Mouse (Mus musculus) olfactory bulb, adult 2 months (tissue): Measurements from ENCODE around the gene Sipa1l3. TPM values are rescaled to one million over a fixed set of nuclear protein-coding genes. Genes with fewer than 3 reads are reported as not detected.

Source experiments
- H3K27ac ChIP-seq: fragments of 200-500 bp; 2 replicates; pipeline ENCODE4 v1.5.1; 2012; ENCODE audit warnings: low read depth, low read length; ENCODE audit not compliant: insufficient read depth
- H3K4me1 ChIP-seq: fragments of 200-500 bp; 2 replicates; pipeline ENCODE4 v1.6.1; 2012; ENCODE audit warnings: low read length; ENCODE audit not compliant: control insufficient read depth, insufficient read depth
- H3K4me3 ChIP-seq: fragments of 200-500 bp; 2 replicates; pipeline ENCODE4 v1.5.1; 2012; ENCODE audit warnings: mild to moderate bottlenecking, low read depth, low read length, moderate library complexity; ENCODE audit not compliant: insufficient read depth
- CTCF ChIP-seq: fragments of 200-500 bp; IDR thresholded peaks from 2 replicates; pipeline ENCODE4 v1.5.1; 2012; ENCODE audit warnings: low read depth, mild to moderate bottlenecking, low read length, moderate library complexity; ENCODE audit not compliant: insufficient read depth
- POLR2A ChIP-seq: fragments of 200-500 bp; IDR thresholded peaks from 2 replicates; pipeline ENCODE4 v1.6.1; 2012; ENCODE audit warnings: mild to moderate bottlenecking, low read depth, low read length, moderate library complexity; ENCODE audit not compliant: insufficient read depth
- WGBS: fragments of 180-500 bp; shearing (Covaris S2); methylation state at CpG from one replicate; pipeline ENCODE4 v1.1.7; 2018; 5-methylcytosine and 5-hydroxymethylcytosine counted together
- polyA plus RNA-seq: library from polyadenylated mRNA; stranded (reverse); fragments of >200 nt; gene quantifications from 2 replicates; pipeline ENCODE4 v1.2.4, GENCODE M21; 2012; ENCODE audit warnings: low replicate concordance; ENCODE audit not compliant: missing spikeins, insufficient read depth, insufficient read length

The Sipa1l3 gene
- polyA plus RNA-seq, 1 experiment: not detected

DNA sequence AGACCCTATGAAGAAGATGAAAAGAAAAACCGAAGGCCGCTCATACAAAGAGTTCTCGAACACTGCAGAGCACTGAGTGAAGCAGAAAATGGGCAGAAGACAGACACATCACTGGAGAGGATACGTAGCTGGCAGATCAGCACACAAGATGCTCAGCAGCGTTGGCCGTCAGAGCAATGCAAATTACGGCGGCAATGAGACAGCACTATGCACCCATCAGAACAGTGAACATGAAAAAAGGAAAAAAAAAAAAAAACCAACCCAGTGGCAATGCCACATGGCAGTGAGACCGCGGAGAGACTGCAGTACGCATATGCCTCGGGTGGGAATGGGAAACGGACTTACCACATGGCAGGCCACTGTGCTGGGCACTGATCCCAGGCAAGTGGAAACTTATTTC, 156.9 kb downstream of the Sipa1l3 start:
- H3K27ac ChIP-seq: no peak overlapping the region
- WGBS: 69% methylated on average over 13 of the region's 13 CpGs

DNA sequence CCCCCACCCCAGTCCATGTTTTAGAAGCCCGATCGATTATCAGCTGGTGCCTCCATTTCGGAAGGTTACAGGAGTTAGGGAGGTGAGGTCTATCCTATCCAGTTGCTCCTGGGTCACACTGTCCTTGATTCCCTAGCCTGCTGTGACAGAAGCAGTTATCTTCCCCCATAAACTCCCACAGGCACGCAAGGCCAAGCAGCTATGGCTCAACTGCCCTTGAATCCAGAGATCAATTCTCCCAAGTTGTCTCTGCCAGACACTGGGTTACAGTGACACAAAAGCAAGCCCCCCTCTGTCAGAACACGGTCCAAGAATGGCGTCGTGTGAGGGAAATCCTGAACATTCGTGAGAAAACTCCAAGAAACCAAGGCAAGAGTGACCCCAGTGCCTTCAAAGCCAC, 163.0 kb downstream of the Sipa1l3 start:
- H3K4me3 ChIP-seq: no peak overlapping the region
- 84% methylated on average over 8 of the region's 8 CpGs for WGBS
- H3K4me1 ChIP-seq: peaks cover 29% of the 10 kb centered on the region
- TF ChIP-seq POLR2A (no peak), CTCF (no peak)
- H3K27ac ChIP-seq: no peak overlapping the region

More for the DNA sequence above, 156.9 kb downstream of the Sipa1l3 start:
- no peak for TF ChIP-seq CTCF
- no peak for TF ChIP-seq POLR2A
- H3K4me3 ChIP-seq: no peak overlapping the region
- H3K4me1 ChIP-seq: peaks cover 9% of the 10 kb centered on the region

- TF ChIP-seq CTCF (no peak), POLR2A (no peak)
- 50% methylated on average over 8 of the region's 8 CpGs for WGBS
- H3K27ac ChIP-seq: no peak overlapping the region
- peaks cover 40% of the 10 kb centered on the region for H3K4me1 ChIP-seq
- no peak overlapping the region for H3K4me3 ChIP-seq
Observed at GRCm38 (mm10) chr7:29354161-29354560, 164.3 kb downstream of the Sipa1l3 start.

DNA sequence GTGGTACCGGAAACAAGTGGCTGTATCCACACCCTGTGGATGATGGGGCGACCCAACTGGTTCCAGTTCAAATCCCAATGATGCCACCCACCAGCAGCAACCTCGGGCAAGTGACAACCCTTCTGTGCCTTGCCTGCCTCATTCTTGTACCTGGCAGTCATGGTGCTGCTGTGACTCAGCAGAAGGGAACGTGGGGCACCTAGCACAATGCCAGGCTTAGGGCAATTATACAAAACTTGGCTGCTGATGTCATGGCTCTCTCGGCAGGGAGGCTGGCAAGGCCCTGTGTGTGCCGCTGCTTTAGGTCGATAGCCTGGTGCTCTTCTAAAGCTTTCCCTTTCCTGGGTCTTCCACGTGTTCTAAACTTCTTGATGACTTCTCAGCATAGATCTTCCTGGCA, 166.2 kb downstream of the Sipa1l3 start:
- no peak overlapping the region for H3K27ac ChIP-seq
- peaks cover 58% of the 10 kb centered on the region for H3K4me1 ChIP-seq
- 52% methylated on average over 8 of the region's 8 CpGs for WGBS
- no peak overlapping the region for H3K4me3 ChIP-seq
- TF ChIP-seq POLR2A (no peak), CTCF (no peak)

GRCm38 (mm10) chr7:29350489-29350888, 168.0 kb downstream of the Sipa1l3 start:
- H3K27ac ChIP-seq: no peak overlapping the region
- TF ChIP-seq CTCF: no peak
- no peak for TF ChIP-seq POLR2A

DNA sequence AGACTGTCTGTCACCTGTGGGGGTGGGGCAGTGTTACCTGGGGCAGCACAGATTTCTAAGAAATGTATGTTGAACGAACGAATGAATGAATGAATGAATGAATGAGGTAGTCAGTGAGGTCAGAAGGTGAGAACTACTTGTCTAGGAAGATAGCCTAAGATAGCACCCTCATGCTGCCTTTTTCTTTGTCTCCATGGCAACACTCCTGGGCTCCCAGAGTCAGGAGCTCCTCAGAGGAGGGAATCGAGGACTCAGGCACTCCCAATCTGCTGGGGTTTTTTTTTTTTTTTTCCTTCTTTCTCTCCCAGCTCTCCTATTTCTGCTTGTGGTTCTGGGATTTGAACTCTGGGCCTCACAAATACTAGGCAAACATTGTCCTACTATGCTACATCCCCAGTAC, 172.2 kb downstream of the Sipa1l3 start:
- Histone ChIP-seq H3K4me3 (no peak overlapping the region), H3K27ac (peak overlapping the region; percentile 97), H3K4me1 (peaks cover 76% of the 10 kb centered on the region)
- 37% methylated on average over 3 of the region's 3 CpGs for WGBS
- TF ChIP-seq POLR2A: no peak

More at GRCm38 (mm10) chr7:29350489-29350888, 168.0 kb downstream of the Sipa1l3 start:
- Histone ChIP-seq H3K4me1 (peaks cover 66% of the 10 kb centered on the region), H3K4me3 (no peak overlapping the region)
- WGBS: 72% methylated on average over 10 of the region's 10 CpGs

DNA sequence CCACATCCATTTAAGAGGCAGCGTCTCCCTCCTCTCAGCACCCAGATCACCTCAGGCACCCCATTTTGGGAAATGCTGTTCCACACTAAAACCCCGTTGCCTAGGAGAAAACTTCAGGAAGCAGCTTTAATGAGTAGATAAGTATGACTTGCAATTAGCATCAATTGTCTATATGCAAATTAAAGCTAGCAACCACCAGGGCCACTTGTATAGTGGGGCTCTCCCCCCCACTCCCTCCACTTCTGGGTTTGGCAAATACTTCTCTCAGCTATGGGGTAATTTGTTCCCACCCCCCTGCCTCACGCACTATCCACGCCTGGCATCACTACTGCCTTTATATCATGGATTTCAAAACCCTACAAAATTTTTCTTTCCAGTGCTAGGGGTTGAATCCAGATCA, 172.9 kb downstream of the Sipa1l3 start:
- no peak for TF ChIP-seq CTCF
- peak overlapping the region; percentile 97 for H3K27ac ChIP-seq
- 17% methylated on average over 4 of the region's 4 CpGs for WGBS
- no peak overlapping the region for H3K4me3 ChIP-seq
- H3K4me1 ChIP-seq: peaks cover 78% of the 10 kb centered on the region

DNA sequence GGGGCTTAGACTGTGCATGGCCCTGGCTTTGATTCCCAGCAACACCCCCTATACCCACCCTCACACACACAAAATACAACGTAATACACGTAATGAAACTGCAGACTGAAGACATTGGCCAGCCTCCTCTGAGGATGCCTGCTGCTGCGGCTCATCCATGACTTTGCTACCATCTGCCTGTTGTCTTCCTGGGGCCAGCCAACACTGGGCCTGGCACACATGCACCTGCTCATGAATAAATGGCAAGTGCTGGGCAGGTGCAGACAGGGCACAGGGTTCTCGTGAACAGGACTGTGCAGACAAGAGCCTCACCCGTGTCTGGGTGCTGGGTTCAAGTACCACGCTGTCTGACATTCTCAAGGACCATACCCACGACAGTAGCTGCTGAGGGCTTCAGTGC, 174.7 kb downstream of the Sipa1l3 start:
- Histone ChIP-seq H3K27ac (peak overlapping the region; percentile 29; the same call in 1 of the 2 replicates), H3K4me1 (peaks cover 67% of the 10 kb centered on the region), H3K4me3 (no peak overlapping the region)
- no peak for TF ChIP-seq CTCF
- no peak for TF ChIP-seq POLR2A
- WGBS: 67% methylated on average over 7 of the region's 7 CpGs

GRCm38 (mm10) chr7:29342489-29343092, 175.8 kb downstream of the Sipa1l3 start:
- Histone ChIP-seq H3K4me3 (no peak overlapping the region), H3K27ac (peak overlapping the region; percentile 77), H3K4me1 (peaks cover 56% of the 10 kb centered on the region)
- 35% methylated on average over 8 of the region's 8 CpGs for WGBS
- TF ChIP-seq CTCF (no peak), POLR2A (no peak)

DNA sequence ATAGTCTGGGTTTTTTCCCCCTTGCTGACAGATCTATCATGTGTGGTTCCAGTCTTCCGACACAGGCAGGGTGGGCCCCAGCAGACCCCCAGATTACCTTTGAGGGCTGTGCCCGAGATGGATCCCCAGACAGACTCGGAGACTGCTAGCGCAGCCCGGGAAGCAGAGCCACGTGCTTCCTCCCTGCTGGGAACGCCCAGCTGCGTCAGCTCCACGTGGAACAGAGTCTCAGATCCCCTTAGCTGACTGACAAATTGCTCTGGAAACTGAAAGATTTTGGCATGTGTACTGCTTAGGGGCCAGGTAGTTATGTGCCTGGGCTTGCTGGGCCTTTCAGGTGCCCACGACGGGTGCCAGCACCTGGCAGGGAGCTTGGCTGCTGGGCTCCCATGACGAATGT, 176.7 kb downstream of the Sipa1l3 start:
- H3K4me3 ChIP-seq: no peak overlapping the region
- H3K4me1 ChIP-seq: peaks cover 50% of the 10 kb centered on the region
- WGBS: 24% methylated on average over 12 of the region's 12 CpGs
- TF ChIP-seq CTCF: no peak
- TF ChIP-seq POLR2A: no peak
- H3K27ac ChIP-seq: peak overlapping the region; percentile 78
